Mouse (Mus musculus) liver, embryonic 15.5 days (tissue): Measurements from ENCODE around the gene Carmil2. TPM values are rescaled to one million over a fixed set of nuclear protein-coding genes. Genes with fewer than 3 reads are reported as not detected.

Experiments used
- ATAC-seq: fragments of 200-750 bp; cut with Nextera tagmentation; 2 replicates; pipeline ENCODE4 v1.8.0; 2017; ENCODE audit warnings: moderate number of reproducible peaks, mild to moderate bottlenecking, moderate library complexity; ENCODE audit not compliant: insufficient read depth
- H3K27ac ChIP-seq: fragments of 300-500 bp; sonication (generic); replicated peaks from 2 replicates; pipeline ENCODE4 v1.5.1; 2015; ENCODE audit warnings: mild to moderate bottlenecking, inconsistent platforms
- H3K27me3 ChIP-seq: fragments of 300-500 bp; sonication (generic); 2 replicates; pipeline ENCODE4 v1.6.1; 2015; ENCODE audit warnings: mild to moderate bottlenecking, inconsistent platforms
- H3K36me3 ChIP-seq: fragments of 300-500 bp; sonication (generic); replicated peaks from 2 replicates; pipeline ENCODE4 v1.6.1; 2015; ENCODE audit warnings: moderate library complexity, mild to moderate bottlenecking, inconsistent platforms
- H3K4me1 ChIP-seq: fragments of 300-500 bp; sonication (generic); replicated peaks from 2 replicates; pipeline ENCODE4 v1.6.1; 2015; ENCODE audit warnings: inconsistent platforms
- H3K4me2 ChIP-seq: fragments of 300-500 bp; sonication (generic); 2 replicates; pipeline ENCODE4 v1.6.1; 2015; ENCODE audit warnings: moderate library complexity, mild to moderate bottlenecking, inconsistent platforms
- H3K4me3 ChIP-seq: fragments of 300-500 bp; sonication (generic); replicated peaks from 2 replicates; pipeline ENCODE4 v1.5.1; 2015; ENCODE audit warnings: mild to moderate bottlenecking, inconsistent platforms
- H3K9ac ChIP-seq: fragments of 300-500 bp; sonication (generic); 2 replicates; pipeline ENCODE4 v1.6.1; 2015; ENCODE audit warnings: moderate library complexity, mild to moderate bottlenecking, inconsistent platforms
- H3K9me3 ChIP-seq: fragments of 300-500 bp; sonication (generic); replicated peaks from 2 replicates; pipeline ENCODE4 v1.6.1; 2016; ENCODE audit warnings: inconsistent platforms
- WGBS: fragments of 180-500 bp; shearing (Covaris S2); methylation state at CpG from one replicate; pipeline ENCODE4 v1.1.7; 2015; ENCODE audit warnings: mixed read lengths; ENCODE audit not compliant: insufficient replicate concordance; 5-methylcytosine and 5-hydroxymethylcytosine counted together
- polyA plus RNA-seq: library from polyadenylated mRNA; unstranded; fragments of >200 nt; fragmentation: Nextera tagmentation; extraction: Ambion mirVana; gene quantifications from 2 replicates; pipeline ENCODE4 v1.2.1, GENCODE M21; 2015

Gene Carmil2
- polyA plus RNA-seq, 1 experiment from 2014 or later: 0.35 TPM

- no peak overlapping the region for H3K4me3 ChIP-seq
- no peak for ATAC-seq
- no peak overlapping the region for H3K27ac ChIP-seq
- no peaks in the 10 kb centered on the region for H3K27me3 ChIP-seq
- H3K9me3 ChIP-seq: no peaks in the 10 kb centered on the region
- peaks cover 11% of the 10 kb centered on the region for H3K4me1 ChIP-seq
- no peak overlapping the region for H3K9ac ChIP-seq
- peaks cover 41% of the 10 kb centered on the region for H3K36me3 ChIP-seq
- WGBS: 56% methylated on average over 7 of the region's 7 CpGs
- H3K4me2 ChIP-seq: peak overlapping the region; percentile 54; the same call in 1 of the 2 replicates
Observed at GRCm38 (mm10) chr8:105685325-105685724, 749 bp upstream of the Carmil2 start.

- Histone ChIP-seq H3K4me3 (no peak overlapping the region), H3K4me2 (peak overlapping the region; percentile 54; the same call in 1 of the 2 replicates), H3K9ac (no peak overlapping the region), H3K27ac (0 out of 2 replicates have a peak overlapping the region, but pooled peaks have one; percentile 24), H3K4me1 (peaks cover 11% of the 10 kb centered on the region), H3K36me3 (peaks cover 29% of the 10 kb centered on the region), H3K9me3 (no peaks in the 10 kb centered on the region), H3K27me3 (no peaks in the 10 kb centered on the region)
- 57% methylated on average over 6 of the region's 6 CpGs for WGBS
- ATAC-seq: no peak
Observed at GRCm38 (mm10) chr8:105686551-105686950, 477 bp downstream of the Carmil2 start.

GRCm38 (mm10) chr8:105687512-105687911 is 1.4 kb downstream of the Carmil2 start:
- H3K27ac ChIP-seq: no peak overlapping the region
- WGBS: 78% methylated on average over 8 of the region's 8 CpGs

GRCm38 (mm10) chr8:105688242-105688752 is 2.2 kb downstream of the Carmil2 start:
- WGBS: 36% methylated on average over 14 of the region's 14 CpGs
- H3K4me3 ChIP-seq: no peak overlapping the region
- peaks cover 12% of the 10 kb centered on the region for H3K36me3 ChIP-seq
- H3K4me1 ChIP-seq: peaks cover 11% of the 10 kb centered on the region
- no peaks in the 10 kb centered on the region for H3K9me3 ChIP-seq
- no peak overlapping the region for H3K4me2 ChIP-seq
- no peak for ATAC-seq
- H3K27ac ChIP-seq: no peak overlapping the region
- no peaks in the 10 kb centered on the region for H3K27me3 ChIP-seq
- H3K9ac ChIP-seq: no peak overlapping the region

More at GRCm38 (mm10) chr8:105687512-105687911, 1.4 kb downstream of the Carmil2 start:
- ATAC-seq: no peak
- Histone ChIP-seq H3K4me2 (no peak overlapping the region), H3K36me3 (peaks cover 20% of the 10 kb centered on the region), H3K27me3 (no peaks in the 10 kb centered on the region), H3K9ac (no peak overlapping the region), H3K4me3 (no peak overlapping the region), H3K9me3 (no peaks in the 10 kb centered on the region), H3K4me1 (peaks cover 11% of the 10 kb centered on the region)

GRCm38 (mm10) chr8:105689256-105689982 is 3.3 kb downstream of the Carmil2 start:
- Histone ChIP-seq H3K27ac (no peak overlapping the region), H3K4me1 (peaks cover 21% of the 10 kb centered on the region), H3K9me3 (no peaks in the 10 kb centered on the region), H3K4me3 (no peak overlapping the region), H3K9ac (no peak overlapping the region), H3K27me3 (peaks cover 8% of the 10 kb centered on the region), H3K4me2 (no peak overlapping the region), H3K36me3 (peaks cover under 1% of the 10 kb centered on the region; the same call in 1 of the 2 replicates)
- ATAC-seq: no peak
- 78% methylated on average over 35 of the region's 35 CpGs for WGBS

- peaks cover 22% of the 10 kb centered on the region for H3K4me1 ChIP-seq
- no peak overlapping the region for H3K4me3 ChIP-seq
- peaks cover 12% of the 10 kb centered on the region for H3K27me3 ChIP-seq
- H3K27ac ChIP-seq: no peak overlapping the region
- no peaks in the 10 kb centered on the region for H3K9me3 ChIP-seq
- no peak overlapping the region for H3K4me2 ChIP-seq
- WGBS: 78% methylated on average over 9 of the region's 9 CpGs
- no peak for ATAC-seq
- H3K9ac ChIP-seq: no peak overlapping the region
- H3K36me3 ChIP-seq: no peaks in the 10 kb centered on the region
Observed at GRCm38 (mm10) chr8:105689983-105690360, 3.9 kb downstream of the Carmil2 start.

- Histone ChIP-seq H3K4me1 (peaks cover 18% of the 10 kb centered on the region), H3K9ac (no peak overlapping the region), H3K27ac (no peak overlapping the region), H3K4me2 (no peak overlapping the region), H3K36me3 (no peaks in the 10 kb centered on the region), H3K9me3 (no peaks in the 10 kb centered on the region), H3K4me3 (no peak overlapping the region), H3K27me3 (peaks cover 12% of the 10 kb centered on the region)
- 75% methylated on average over 14 of the region's 14 CpGs for WGBS
- ATAC-seq: no peak
Observed at GRCm38 (mm10) chr8:105690978-105691377, 4.9 kb downstream of the Carmil2 start.

- H3K9ac ChIP-seq: no peak overlapping the region
- H3K9me3 ChIP-seq: no peaks in the 10 kb centered on the region
- peaks cover 10% of the 10 kb centered on the region; the same call in 1 of the 2 replicates for H3K36me3 ChIP-seq
- peaks cover 19% of the 10 kb centered on the region for H3K4me1 ChIP-seq
- H3K4me3 ChIP-seq: no peak overlapping the region
- no peak overlapping the region for H3K4me2 ChIP-seq
- H3K27ac ChIP-seq: no peak overlapping the region
- 75% methylated on average over 11 of the region's 11 CpGs for WGBS
- ATAC-seq: no peak
- peaks cover 12% of the 10 kb centered on the region for H3K27me3 ChIP-seq
Observed at GRCm38 (mm10) chr8:105692449-105693182, 6.5 kb downstream of the Carmil2 start.

- ATAC-seq: peak; percentile 25; the same call in 1 of the 2 replicates
- Histone ChIP-seq H3K9ac (no peak overlapping the region), H3K4me2 (peak overlapping the region; percentile 77), H3K4me3 (peak overlapping the region; percentile 39), H3K36me3 (peaks cover 21% of the 10 kb centered on the region), H3K9me3 (no peaks in the 10 kb centered on the region), H3K27ac (no peak overlapping the region), H3K27me3 (peaks cover 12% of the 10 kb centered on the region), H3K4me1 (peaks cover 19% of the 10 kb centered on the region)
- WGBS: 7% methylated on average over 30 of the region's 30 CpGs
Observed at GRCm38 (mm10) chr8:105693648-105694047, 7.6 kb downstream of the Carmil2 start.

- no peak; the same call in 1 of the 2 replicates for ATAC-seq
- peaks cover 22% of the 10 kb centered on the region for H3K36me3 ChIP-seq
- no peaks in the 10 kb centered on the region for H3K9me3 ChIP-seq
- H3K4me1 ChIP-seq: peaks cover 19% of the 10 kb centered on the region
- H3K27ac ChIP-seq: no peak overlapping the region
- peak overlapping the region; percentile 77 for H3K4me2 ChIP-seq
- H3K9ac ChIP-seq: no peak overlapping the region
- 31% methylated on average over 40 of the region's 40 CpGs for WGBS
- peaks cover 12% of the 10 kb centered on the region for H3K27me3 ChIP-seq
- peak overlapping the region; percentile 39 for H3K4me3 ChIP-seq
Observed at GRCm38 (mm10) chr8:105694051-105694799, 8.2 kb downstream of the Carmil2 start.
